Mouse (Mus musculus) spleen, adult 12 weeks (tissue): Measurements from ENCODE around the gene Lrrc31.

Experiments
- DNase-seq: peaks from one replicate; pipeline ENCODE4 v3.0.0; 2022; ENCODE audit warnings: low spot score

Lrrc31 gene

DNA sequence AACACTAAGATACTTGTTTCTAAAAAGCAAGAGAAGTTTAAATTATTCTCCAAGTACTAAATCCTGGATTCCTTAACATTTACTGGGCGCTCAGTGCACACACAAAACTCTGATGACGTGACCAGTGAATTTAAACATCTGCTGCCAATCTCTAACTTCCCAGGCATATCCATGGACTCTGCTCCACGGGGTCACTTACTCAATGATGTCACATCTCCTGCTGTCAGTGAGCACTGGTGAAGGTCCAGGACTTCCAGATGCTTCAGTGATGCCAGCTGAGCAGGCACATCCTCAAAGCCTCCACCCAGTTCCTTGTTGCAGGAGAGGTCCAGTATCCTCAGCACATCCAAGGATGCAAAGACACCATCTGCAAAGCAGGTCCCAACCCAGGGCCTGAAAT lies 12.4 kb downstream of the Lrrc31 start:
- DNase-seq = no peak

DNA sequence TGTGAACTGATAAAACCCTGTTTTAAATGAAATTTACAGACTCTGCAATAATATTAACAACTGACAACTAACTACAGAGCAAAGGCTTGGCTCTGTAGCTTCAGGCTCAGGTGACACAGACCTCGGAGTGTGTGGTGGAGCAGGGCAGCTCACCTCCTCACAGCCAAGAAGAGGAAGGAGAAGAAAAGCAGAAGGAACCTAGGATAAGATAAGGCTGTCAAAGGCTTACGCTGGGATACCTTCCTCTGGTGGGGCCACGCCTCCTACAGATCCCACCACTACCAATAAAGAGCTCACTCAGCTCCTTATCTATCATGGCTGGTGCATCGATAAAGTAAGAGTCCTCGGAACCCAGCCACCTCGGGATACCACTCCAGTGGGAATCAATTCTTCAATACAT lies 16.5 kb downstream of the Lrrc31 start:
- DNase-seq = no peak

DNA sequence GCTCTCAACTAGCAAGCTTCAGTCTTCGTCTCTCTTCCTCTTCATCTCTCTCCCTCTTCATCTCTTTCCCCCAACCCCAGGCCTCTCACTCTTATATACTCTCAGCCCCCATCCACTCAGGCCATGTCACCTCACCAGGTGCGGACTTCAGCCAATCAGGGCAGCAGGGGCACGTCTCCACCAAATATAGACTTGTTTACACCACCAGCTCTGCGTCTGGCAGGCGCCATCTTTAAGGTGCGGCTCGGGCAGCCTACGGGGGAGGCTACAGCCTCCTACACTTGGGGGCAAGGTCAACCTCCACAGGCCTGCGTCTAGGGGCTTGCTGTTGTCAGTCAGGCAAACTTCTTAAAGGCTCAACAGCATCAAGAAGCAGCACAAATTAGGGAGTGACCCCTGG lies 41.2 kb downstream of the Lrrc31 start:
- DNase-seq = no peak

DNA sequence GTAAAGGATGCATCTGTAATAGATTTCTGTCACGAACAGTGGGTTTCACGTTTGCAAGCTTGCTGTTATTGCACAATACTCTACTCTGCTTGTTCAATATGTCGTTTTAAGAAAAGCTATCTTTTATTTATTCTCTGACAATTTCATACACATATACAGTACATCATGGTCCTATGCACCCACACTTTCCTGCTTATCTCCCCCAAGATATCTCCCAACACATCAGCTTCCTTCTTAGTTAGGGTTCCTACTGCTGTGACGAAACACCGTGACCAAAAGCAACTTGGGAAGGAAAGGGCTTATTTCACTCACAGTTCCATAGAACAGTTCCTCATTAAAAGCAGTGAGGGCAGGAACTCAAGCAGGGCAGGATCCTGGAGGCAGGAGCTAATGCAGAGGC lies 43.7 kb downstream of the Lrrc31 start:
- no peak for DNase-seq

DNA sequence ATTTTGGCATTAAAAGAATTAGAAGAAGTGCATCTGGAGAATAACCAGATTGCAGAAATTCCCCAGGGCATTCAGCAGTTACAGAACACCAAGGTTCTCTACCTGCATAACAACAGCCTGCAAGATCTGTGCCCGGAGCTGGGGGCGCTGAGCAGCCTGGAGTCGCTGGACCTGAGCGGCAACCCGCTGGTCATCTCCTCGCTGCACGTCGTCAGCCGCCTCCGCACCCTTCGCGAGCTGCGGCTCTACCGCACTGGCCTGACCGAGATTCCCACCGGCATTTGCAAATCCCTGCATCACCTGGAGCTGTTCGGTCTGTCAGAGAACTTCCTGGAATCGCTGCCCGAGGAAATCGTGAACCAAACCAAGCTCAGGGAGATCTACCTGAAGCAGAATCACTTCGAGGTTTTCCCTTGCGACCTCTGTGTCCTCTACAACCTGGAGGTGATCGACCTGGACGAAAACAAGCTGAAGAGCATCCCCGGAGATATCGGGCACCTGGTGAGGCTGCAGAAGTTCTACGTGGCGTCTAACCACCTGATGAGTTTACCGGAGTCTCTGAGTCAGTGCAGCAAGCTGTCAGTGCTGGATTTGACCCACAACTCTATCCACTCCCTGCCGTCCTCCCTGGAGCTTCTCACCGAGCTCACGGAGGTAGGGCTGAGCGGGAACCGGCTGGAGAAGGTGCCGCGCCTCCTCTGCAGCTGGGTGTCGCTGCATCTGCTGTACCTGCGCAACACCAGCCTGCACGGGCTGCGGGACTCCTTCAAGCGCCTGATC lies 49.4 kb downstream of the Lrrc31 start:
- DNase-seq = no peak

DNA sequence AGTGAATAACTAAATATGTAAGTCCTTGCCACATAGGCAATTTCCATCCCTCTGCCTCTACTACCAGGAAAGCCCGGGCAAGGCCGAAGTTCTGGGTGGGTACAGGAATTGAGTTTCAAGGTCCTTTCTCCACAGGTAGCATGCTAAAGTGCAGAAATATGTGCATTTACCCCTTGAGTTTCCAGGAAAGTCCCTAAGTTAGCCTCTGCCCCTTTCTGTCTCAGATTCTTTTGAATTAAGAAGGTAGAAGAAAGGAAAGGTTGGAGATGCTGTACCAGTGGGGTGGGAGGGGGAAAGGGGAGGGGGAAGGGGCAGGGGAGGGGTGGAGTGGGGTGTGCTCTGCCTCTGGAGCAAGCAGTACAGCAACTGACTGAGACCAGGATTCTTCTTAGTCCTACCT lies 51.2 kb downstream of the Lrrc31 start:
- DNase-seq = no peak

DNA sequence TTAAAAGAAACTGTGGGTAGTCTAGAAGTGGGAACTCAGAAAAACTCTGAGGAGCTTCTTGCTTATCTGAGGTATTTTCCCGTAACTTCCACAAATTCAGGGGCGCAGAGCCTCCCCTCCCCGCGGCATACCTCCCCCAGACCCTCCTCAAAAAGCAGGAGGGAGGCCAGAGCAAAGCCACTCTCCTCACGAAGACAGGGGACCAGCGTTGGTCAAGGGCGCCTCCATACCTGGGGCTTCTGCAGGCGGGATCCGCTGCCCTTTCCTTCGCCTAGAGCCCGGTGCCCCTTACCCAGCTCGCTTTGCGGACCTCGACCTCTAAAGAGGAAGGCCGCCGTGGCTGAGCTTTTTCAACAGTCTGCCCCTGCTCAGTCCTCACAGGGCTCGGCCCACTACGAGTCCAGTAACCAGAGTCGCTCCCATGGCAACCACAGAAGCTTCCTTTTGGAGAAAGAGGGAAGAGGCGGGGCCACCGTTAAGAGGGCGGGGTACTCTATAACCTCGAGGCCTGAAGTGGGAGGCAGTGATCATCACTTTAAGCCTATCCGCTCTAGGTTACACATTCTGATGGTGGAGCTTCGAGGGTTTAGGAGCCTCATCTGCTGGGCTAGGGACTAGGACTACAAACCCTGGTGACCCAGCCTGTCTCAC lies 52.1 kb downstream of the Lrrc31 start, which contains the start of gene Lrrc34:
Gene Lrrc34, minus strand, starts transcription at position 430 of the 651 bp plus-strand sequence.
- DNase-seq = no peak

DNA sequence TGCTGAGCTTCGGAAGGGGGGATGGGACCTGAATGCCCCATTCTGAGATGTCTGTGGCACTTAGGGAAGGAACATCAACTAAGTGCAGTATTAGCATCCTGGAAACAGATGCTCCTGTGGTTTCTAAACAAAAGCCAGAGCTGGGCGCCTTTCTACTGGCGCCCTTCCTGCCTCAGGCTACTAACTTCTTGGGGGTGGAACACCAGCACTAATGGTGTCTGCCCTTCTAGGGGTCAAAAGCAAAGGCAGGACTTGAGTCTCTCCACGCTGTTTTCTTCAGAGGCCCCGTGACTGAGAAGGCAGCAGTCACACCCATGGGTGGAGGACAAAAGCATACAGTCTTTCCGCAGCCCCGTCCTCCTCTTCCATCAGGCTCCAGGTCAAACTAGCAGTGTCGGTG lies 52.9 kb downstream of the Lrrc31 start:
- DNase-seq = no peak

DNA sequence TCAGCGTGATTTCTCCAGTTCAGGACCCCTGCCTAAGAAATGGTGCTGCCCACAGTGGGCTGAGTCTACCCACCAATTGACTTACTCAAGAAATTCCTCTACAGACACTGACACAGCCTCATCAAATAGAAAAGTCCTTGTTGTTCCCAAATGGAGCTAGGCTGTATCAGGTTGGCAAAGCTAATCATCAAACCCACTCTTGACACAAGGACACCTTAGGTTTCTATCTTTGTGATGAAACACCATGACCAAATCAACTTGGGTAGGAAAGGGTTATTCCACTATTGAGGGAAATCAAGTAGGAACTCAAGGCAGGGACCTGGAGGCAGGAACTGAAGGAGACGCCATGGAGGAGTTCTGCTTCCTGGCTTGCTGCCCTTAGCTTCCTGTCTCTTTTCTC lies 55.4 kb downstream of the Lrrc31 start, which contains the start of gene Lrriq4:
Gene Lrriq4, plus strand, starts transcription at position 301 of the 400 bp plus-strand sequence.
- no peak for DNase-seq

DNA sequence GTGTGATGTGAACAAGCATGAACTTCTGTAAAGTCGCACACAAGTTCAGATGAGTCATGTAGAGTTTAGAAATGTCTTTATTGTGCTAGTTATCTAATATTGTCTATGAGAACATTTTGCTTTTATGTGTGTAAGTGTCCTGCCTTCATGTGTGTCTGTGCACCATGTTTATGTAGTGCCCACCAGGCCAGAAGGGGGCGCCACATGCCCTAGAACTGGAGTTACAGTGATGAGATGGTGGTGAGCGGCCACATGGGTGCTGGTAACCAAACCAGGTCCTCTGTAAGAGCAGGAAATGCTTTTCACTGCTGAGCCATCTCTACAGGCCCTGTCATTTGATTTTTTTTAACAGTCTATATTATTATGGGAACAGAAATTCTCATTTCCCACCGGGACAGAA lies 64.0 kb downstream of the Lrrc31 start:
- no peak for DNase-seq

DNA sequence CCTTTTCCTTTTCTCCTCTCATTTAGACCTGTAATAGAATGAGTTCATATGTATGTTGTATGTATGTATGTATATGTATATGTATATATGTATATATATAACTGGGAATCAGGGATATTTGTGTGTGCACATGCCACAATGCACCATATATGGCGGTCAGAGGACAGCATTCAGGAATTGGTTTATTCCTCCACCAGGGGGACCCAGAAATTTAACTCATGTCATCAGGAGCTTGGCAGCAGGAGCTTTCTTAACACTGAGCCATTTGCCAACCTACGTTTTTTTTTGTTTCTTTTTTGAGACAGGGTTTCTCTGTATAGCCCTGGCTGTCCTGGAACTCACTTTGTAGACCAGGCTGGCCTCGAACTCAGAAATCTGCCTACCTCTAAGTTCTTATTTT lies 66.0 kb downstream of the Lrrc31 start:
- DNase-seq = no peak
